Mouse (Mus musculus) urinary bladder, postnatal 14 days (tissue): ENCODE data around the gene Usp30.

Experiments
- DNase-seq: peaks from one replicate; pipeline ENCODE4 v3.0.0; 2021; ENCODE audit warnings: low spot score

Gene Usp30

GRCm38 (mm10) chr5:114155168-114155933 lies 90.1 kb downstream of the Usp30 start:
- DNase-seq = no peak

- no peak for DNase-seq
These were observed 92.0 kb downstream of the Usp30 start for GRCm38 (mm10) chr5:114157236-114157635.

- DNase-seq = no peak
These were observed 96.2 kb downstream of the Usp30 start for GRCm38 (mm10) chr5:114161424-114161823.

- DNase-seq = no peak
These were observed 97.0 kb downstream of the Usp30 start for GRCm38 (mm10) chr5:114162106-114162815.

DNA sequence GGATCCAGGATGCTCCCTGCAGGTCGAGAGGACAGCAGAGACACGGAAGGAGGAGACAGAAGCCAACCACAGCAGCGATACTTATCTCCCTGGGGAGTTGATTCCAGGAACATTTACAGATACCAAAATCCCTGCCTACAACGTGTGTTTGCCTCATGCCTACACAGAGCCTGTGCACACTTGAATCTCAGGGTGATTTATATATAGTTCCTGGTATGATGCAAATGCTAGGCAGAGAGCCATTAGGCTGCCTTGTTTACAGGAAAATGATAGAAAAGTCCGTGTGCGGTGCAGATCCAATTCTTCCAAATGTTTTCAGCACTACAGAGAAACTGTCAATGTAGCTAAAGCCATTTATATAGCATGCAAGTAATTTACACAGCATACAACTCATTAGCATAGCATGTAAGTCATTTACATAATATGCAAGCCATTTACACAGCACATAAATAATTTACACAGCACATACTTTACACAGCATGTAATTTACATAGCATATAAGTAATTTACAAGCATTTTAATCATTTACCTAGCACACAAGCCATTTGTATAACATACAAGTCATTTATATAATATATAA lies 97.9 kb downstream of the Usp30 start:
- no peak for DNase-seq

GRCm38 (mm10) chr5:114170345-114170744 lies 105.1 kb downstream of the Usp30 start:
- DNase-seq = no peak

GRCm38 (mm10) chr5:114172936-114173335 lies 107.7 kb downstream of the Usp30 start:
- no peak for DNase-seq

DNA sequence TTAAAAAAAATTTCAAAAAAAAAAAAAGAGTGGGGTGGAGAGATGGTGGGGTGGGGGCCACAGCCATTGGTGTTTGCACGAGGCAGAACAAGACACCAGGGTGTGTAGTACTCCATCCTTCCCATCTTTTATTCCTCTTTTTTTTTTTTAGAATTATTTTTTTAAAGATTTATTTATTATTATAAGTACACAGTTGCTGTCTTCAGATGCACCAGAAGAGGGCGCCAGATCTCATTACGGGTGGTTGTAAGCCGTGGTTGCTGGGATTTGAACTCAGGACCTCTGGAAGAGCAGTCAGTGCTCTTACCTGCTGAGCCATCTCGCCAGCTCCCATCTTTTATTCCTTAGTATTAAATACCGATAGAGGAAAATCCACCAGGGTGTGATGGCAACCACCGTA lies 108.2 kb downstream of the Usp30 start:
- no peak for DNase-seq

DNA sequence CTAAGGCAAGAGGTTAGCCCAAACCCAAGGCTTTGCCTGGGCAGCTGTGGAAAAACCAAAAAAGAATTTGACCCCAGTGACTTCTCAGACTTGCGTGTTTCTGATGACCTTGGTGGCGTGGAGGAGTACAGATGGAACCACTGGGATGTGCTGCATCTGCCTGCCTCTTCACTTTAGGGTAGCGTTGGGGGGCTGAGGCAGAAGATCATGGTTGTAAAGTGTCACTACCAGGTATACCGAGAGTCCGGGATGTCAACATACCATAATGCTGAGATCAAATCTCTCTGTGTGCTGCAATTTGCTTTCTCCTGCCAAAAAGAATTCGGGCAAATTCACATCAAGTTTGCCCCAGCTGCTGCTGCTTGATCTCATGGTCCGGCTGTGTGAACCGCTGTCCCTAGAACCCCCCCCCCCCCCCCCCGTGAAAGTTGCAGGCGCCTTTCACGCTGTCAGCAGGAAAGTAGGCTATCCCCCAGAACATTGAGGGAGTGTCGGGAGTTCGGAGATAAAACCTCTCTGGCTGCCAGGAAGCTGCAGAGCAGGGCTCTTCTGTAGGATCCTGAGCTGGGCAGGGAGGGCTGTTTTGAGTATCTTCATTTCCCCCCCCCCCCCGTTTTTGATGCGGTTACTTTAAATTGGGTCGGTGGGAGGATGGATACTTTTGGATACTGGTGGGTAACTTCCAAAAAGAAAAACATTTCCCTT lies 108.8 kb downstream of the Usp30 start:
- no peak for DNase-seq
